Mouse (Mus musculus) left cerebral cortex, postnatal 14 days (tissue): ENCODE data around the gene Ptges2. TPM values are rescaled to one million over a fixed set of nuclear protein-coding genes. Genes with fewer than 3 reads are reported as not detected.

Experiments
- DNase-seq, 2 experiments: peaks; one replicate each; pipeline ENCODE4 v3.0.0; 2021 to 2022; ENCODE audit warnings: low spot score in 2 of 2, mixed read lengths in 1 of 2
- intact Hi-C: fragments of 180-260 bp; cut with DNase I; formaldehyde crosslinking; loops from one replicate; pipeline ENCODE4 v1.15.1; 2025
- total RNA-seq, 2 experiments: library from RNA; stranded (reverse); gene quantifications; 2 replicates each; pipeline ENCODE4 v1.2.3; 2021

Ptges2 gene
- total RNA-seq, 2 experiments from 2014 or later = 43.5 to 48.3 TPM

GRCm38 (mm10) chr2:32364121-32364520 lies 31.6 kb upstream of the Ptges2 start:
- no peak for DNase-seq
- intact Hi-C loops = no loop called here

GRCm38 (mm10) chr2:32367315-32367714 lies 28.4 kb upstream of the Ptges2 start:
- no peak for DNase-seq
- intact Hi-C loops = no loop called here

GRCm38 (mm10) chr2:32374191-32374590 lies 21.5 kb upstream of the Ptges2 start:
- intact Hi-C loops = no loop called here
- DNase-seq = no peak

GRCm38 (mm10) chr2:32375317-32375940 lies 20.3 kb upstream of the Ptges2 start:
- intact Hi-C loops = no loop called here
- DNase-seq = no peak

- intact Hi-C loops = no loop called here
- no peak for DNase-seq
Observed at GRCm38 (mm10) chr2:32376963-32377362, 18.7 kb upstream of the Ptges2 start.

- no peak for DNase-seq
- intact Hi-C loops = no loop called here
Observed at GRCm38 (mm10) chr2:32380001-32380500, 15.6 kb upstream of the Ptges2 start.

GRCm38 (mm10) chr2:32381141-32381774 lies 14.4 kb upstream of the Ptges2 start:
- peak; percentile 51 to 55 for DNase-seq
- intact Hi-C loops = no loop called here

GRCm38 (mm10) chr2:32381775-32382223 lies 13.9 kb upstream of the Ptges2 start, which contains the start of gene 1110008P14Rik:
TSS of gene 1110008P14Rik (minus strand) at chr2:32381938.
- intact Hi-C loops = no loop called here
- DNase-seq = peak; percentile 88 to 91

- peak in 1 of 2 experiments; percentile 63 for DNase-seq
- intact Hi-C loops = no loop called here
Observed at GRCm38 (mm10) chr2:32382689-32383088, 13.0 kb upstream of the Ptges2 start.

GRCm38 (mm10) chr2:32387706-32388490 lies 7.8 kb upstream of the Ptges2 start, which contains the start of gene Lcn2:
TSS of gene Lcn2 (minus strand) at chr2:32388252.
- intact Hi-C loops = no loop called here
- DNase-seq = no peak

- intact Hi-C loops = no loop called here
Observed at GRCm38 (mm10) chr2:32389157-32389556, 6.5 kb upstream of the Ptges2 start.

GRCm38 (mm10) chr2:32390871-32391270 lies 4.8 kb upstream of the Ptges2 start:
- intact Hi-C loops = no loop called here

More at GRCm38 (mm10) chr2:32389157-32389556, 6.5 kb upstream of the Ptges2 start:
- DNase-seq = no peak

GRCm38 (mm10) chr2:32392063-32392462 lies 3.6 kb upstream of the Ptges2 start:
- intact Hi-C loops = no loop called here

More at GRCm38 (mm10) chr2:32390871-32391270, 4.8 kb upstream of the Ptges2 start:
- no peak for DNase-seq

GRCm38 (mm10) chr2:32394973-32395372 lies 723 bp upstream of the Ptges2 start:
- DNase-seq = peak in 1 of 2 experiments; percentile 37
- intact Hi-C loops = no loop called here

More at GRCm38 (mm10) chr2:32392063-32392462, 3.6 kb upstream of the Ptges2 start:
- no peak for DNase-seq

GRCm38 (mm10) chr2:32395946-32396621 lies 388 bp downstream of the Ptges2 start:
- intact Hi-C loops = no loop called here

GRCm38 (mm10) chr2:32396695-32397094 lies 999 bp downstream of the Ptges2 start:
- DNase-seq = no peak

More at GRCm38 (mm10) chr2:32395946-32396621, 388 bp downstream of the Ptges2 start:
- peak; percentile 94 to 95 for DNase-seq

GRCm38 (mm10) chr2:32404663-32405062 lies 9.0 kb downstream of the Ptges2 start:
- intact Hi-C loops = loop anchor here (1.0 to 5.0 kb wide), 2 partner anchors 83 to 163 kb away; no protein-coding TSS in a partner anchor
- DNase-seq = peak; percentile 97 to 99

More at GRCm38 (mm10) chr2:32396695-32397094, 999 bp downstream of the Ptges2 start:
- intact Hi-C loops = no loop called here

- intact Hi-C loops = no loop called here
Observed at GRCm38 (mm10) chr2:32407144-32407824, 11.6 kb downstream of the Ptges2 start.

More at GRCm38 (mm10) chr2:32407144-32407824, 11.6 kb downstream of the Ptges2 start:
- DNase-seq = no peak
